Mouse (Mus musculus) liver, adult 2 months (tissue): Measurements from ENCODE around the gene Klf13.

Source experiments
- CTCF ChIP-seq: fragments of 200-500 bp; IDR thresholded peaks from 2 replicates; pipeline ENCODE4 v1.5.1; 2011; ENCODE audit warnings: low read depth, low read length, control low read depth
- POLR2A ChIP-seq: fragments of 200-500 bp; IDR thresholded peaks from 2 replicates; pipeline ENCODE4 v1.6.1; 2011; ENCODE audit warnings: low read length, control low read depth; ENCODE audit not compliant: insufficient read depth; ENCODE audit errors: extremely low read depth

DNA sequence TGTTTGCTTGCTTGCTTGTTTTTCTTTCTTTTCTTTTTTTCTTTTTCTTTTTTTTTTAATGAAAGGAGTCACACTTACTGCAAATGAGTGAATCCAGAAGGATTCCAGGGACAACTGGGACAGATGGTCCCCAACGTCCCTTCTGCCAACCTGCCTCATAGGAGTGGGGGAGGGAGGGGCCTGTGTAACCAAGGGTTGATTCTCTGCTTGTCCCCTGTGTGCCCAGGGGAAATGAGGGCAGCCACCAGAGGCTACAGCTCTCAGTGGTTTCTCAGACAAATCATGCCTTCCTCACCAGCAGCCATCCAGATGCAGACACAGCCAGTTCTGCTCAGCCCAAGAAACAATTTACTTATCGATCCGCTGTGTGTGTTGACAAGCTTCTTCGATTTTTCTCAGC is 32.3 kb upstream of the Klf13 start:
- TF ChIP-seq CTCF, result no peak
- TF ChIP-seq POLR2A, result no peak
